Mouse (Mus musculus) lung, embryonic 15.5 days (tissue): ENCODE measurements around the gene Ric1. TPM values are rescaled to one million over a fixed set of nuclear protein-coding genes. Genes with fewer than 3 reads are reported as not detected.
"Not testable (repeated sequence)": the region's sequence is repeated elsewhere in the genome, so short reads cannot be mapped to it uniquely, and the experiment has no call there.

Source experiments
- ATAC-seq: fragments of 200-750 bp; cut with Nextera tagmentation; 2 replicates; pipeline ENCODE4 v1.8.0; 2017; ENCODE audit warnings: moderate number of reproducible peaks, borderline replicate concordance; ENCODE audit not compliant: low FRiP score, low TSS enrichment; ENCODE audit errors: extremely low read depth
- H3K27ac ChIP-seq: fragments of 300-500 bp; sonication (generic); 2 replicates; pipeline ENCODE4 v1.5.1; 2015; ENCODE audit warnings: moderate library complexity, mild to moderate bottlenecking, inconsistent platforms
- H3K27me3 ChIP-seq: fragments of 300-500 bp; sonication (generic); 2 replicates; pipeline ENCODE4 v1.6.1; 2015; ENCODE audit warnings: inconsistent platforms
- H3K36me3 ChIP-seq: fragments of 300-500 bp; sonication (generic); 2 replicates; pipeline ENCODE4 v1.6.1; 2015; ENCODE audit warnings: inconsistent platforms
- H3K4me1 ChIP-seq: fragments of 300-500 bp; sonication (generic); 2 replicates; pipeline ENCODE4 v1.6.1; 2015; ENCODE audit warnings: inconsistent platforms
- H3K4me2 ChIP-seq: fragments of 300-500 bp; sonication (generic); 2 replicates; pipeline ENCODE4 v1.6.1; 2015; ENCODE audit warnings: inconsistent platforms, mild to moderate bottlenecking, moderate library complexity
- H3K4me3 ChIP-seq: fragments of 300-500 bp; sonication (generic); 2 replicates; pipeline ENCODE4 v1.5.1; 2015; ENCODE audit warnings: mild to moderate bottlenecking, inconsistent platforms
- H3K9ac ChIP-seq: fragments of 300-500 bp; sonication (generic); 2 replicates; pipeline ENCODE4 v1.6.1; 2015; ENCODE audit warnings: inconsistent platforms
- H3K9me3 ChIP-seq: fragments of 300-500 bp; sonication (generic); 2 replicates; pipeline ENCODE4 v1.6.1; 2016; ENCODE audit warnings: inconsistent platforms
- WGBS: fragments of 180-500 bp; shearing (Covaris S2); methylation state at CpG from one replicate; pipeline ENCODE4 v1.1.7; 2015; 5-methylcytosine and 5-hydroxymethylcytosine counted together
- polyA plus RNA-seq: library from polyadenylated mRNA; unstranded; fragments of >200 nt; fragmentation: Nextera tagmentation; extraction: Ambion mirVana; gene quantifications from 2 replicates; pipeline ENCODE4 v1.2.1, GENCODE M21; 2015

Gene Ric1
- polyA plus RNA-seq, 1 experiment from 2014 or later = 12.5 TPM

DNA sequence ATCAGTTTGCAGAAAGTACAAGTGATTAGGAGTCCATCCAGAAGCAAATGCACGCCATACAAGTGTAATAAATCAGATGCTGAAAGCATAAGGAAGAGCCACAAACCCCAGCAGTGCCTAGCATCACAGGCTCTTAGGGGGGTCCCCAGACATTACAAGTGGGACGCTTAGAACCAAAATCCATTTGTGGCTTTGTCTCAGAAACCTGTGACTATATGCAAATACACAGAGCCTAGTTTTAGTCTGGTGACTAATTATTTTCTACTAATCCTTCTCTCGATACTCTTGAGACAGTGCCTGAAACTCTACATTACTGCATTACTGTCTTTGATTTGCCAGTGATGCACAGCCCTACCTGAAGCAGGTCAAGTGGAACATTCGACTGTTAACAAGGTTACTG lies 3.2 kb upstream of the Ric1 start:
- 76% methylated on average over 4 of the region's 4 CpGs for WGBS
- no peaks in the 10 kb centered on the region for H3K36me3 ChIP-seq
- H3K27ac ChIP-seq = no peak overlapping the region

DNA sequence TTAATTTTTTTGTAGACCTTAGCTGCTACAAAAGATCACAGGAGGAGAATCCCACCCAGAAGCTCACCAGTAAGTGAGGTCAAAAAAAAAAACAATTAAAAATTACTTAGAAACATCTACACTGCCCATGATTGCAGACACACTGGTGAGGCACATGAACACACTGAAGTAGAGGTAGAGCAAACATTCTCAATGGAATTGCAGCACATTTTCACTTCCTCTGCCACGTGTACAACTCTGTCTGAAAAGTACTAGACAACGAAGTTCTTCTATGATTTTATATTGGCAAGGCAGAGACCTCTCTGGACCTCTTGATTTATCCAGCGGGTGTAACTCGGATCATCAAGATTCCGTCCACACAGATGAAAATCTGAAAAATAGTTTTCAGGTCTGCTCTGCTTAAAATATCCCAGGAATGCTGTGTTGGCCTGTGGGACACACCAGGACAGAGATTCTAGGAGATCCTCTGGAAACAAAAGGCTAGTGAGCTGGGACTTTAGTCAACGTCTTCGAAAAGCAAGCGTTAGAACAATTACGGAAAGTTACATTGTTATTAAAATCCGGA lies 1.0 kb upstream of the Ric1 start:
- H3K36me3 ChIP-seq = no peaks in the 10 kb centered on the region
- H3K4me1 ChIP-seq = peaks cover 15% of the 10 kb centered on the region
- peak overlapping the region; percentile 95 for H3K9ac ChIP-seq
- no peaks in the 10 kb centered on the region for H3K9me3 ChIP-seq
- no peaks in the 10 kb centered on the region for H3K27me3 ChIP-seq
- ATAC-seq = no peak
- peak overlapping the region; percentile 95 for H3K4me3 ChIP-seq
- WGBS = 22% methylated on average over 10 of the region's 10 CpGs
- peak overlapping the region; percentile 97 for H3K27ac ChIP-seq
- peak overlapping the region; percentile 59 for H3K4me2 ChIP-seq

More for the DNA sequence above, 3.2 kb upstream of the Ric1 start:
- no peaks in the 10 kb centered on the region for H3K27me3 ChIP-seq
- no peak overlapping the region for H3K9ac ChIP-seq
- H3K4me3 ChIP-seq = no peak overlapping the region
- peaks cover 9% of the 10 kb centered on the region for H3K4me1 ChIP-seq
- no peak overlapping the region for H3K4me2 ChIP-seq
- H3K9me3 ChIP-seq = no peaks in the 10 kb centered on the region
- no peak for ATAC-seq

DNA sequence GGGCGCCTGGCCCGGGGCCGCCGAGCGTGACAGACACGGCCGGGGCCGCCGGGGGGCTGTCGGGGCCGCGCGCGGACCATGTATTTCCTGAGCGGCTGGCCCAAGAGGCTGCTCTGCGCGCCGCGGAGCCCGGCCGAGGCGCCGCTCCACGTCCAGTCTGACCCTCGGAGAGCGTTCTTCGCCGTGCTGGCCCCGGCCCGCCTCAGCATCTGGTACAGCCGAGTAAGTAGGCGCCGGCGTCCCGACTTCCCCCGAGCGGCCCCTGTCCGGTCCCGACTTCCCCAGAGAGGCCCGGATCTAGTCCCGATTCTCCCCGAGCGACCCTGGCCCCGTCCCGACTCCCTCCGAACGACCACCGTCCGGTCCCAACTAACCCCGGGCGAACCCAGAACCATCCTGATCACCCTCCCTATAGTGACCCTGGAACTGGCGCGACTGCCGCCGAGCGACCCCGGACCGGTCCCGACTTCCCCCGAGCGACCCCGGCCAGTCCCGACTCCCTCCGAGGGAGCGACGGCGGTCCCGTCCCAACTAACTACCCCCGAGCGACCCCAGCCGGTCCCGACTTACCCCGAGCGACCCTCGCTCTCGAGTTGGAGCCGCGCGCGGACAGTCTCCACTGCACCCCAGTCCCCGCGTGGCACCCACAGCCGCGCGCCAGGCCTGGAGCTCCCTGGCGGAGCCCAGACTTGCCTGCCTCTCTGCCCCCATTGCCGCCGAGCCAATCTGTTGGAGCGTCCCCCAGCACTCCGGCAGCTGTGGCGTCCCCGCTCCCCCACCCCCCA lies 555 bp downstream of the Ric1 start:
- H3K4me1 ChIP-seq = peaks cover 15% of the 10 kb centered on the region
- no peaks in the 10 kb centered on the region for H3K27me3 ChIP-seq
- peak overlapping the region; percentile 95 for H3K4me3 ChIP-seq
- H3K27ac ChIP-seq = peak overlapping the region; percentile 97
- H3K4me2 ChIP-seq = peak overlapping the region; percentile 59
- WGBS = 1% methylated on average over 78 of the region's 92 CpGs
- H3K36me3 ChIP-seq = no peaks in the 10 kb centered on the region
- peak; percentile 76 for ATAC-seq
- no peaks in the 10 kb centered on the region for H3K9me3 ChIP-seq
- peak overlapping the region; percentile 95 for H3K9ac ChIP-seq

DNA sequence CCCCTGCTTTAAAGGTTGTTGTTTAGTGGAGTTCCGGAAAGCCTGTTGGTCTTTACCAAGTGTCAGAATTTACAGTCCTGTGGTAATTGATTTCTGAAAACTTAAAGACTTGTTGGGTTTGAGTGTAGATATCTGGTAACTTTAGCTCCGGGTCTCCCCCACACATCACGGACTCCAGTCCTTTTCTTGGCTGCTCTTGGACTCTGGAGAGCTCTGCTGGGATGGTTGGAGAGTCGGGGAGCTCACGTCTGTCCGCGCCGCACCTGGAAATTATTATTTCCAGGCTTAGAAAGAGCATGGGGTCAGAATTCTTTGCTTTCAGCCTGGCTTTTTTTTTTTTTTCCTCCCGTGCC lies 1.1 kb downstream of the Ric1 start:
- H3K27me3 ChIP-seq = no peaks in the 10 kb centered on the region
- H3K9me3 ChIP-seq = no peaks in the 10 kb centered on the region
- no peak for ATAC-seq
- H3K9ac ChIP-seq = peak overlapping the region; percentile 95
- peak overlapping the region; percentile 59 for H3K4me2 ChIP-seq
- H3K27ac ChIP-seq = peak overlapping the region; percentile 97
- peak overlapping the region; percentile 95 for H3K4me3 ChIP-seq
- H3K36me3 ChIP-seq = no peaks in the 10 kb centered on the region
- 2% methylated on average over 9 of the region's 9 CpGs for WGBS
- H3K4me1 ChIP-seq = peaks cover 15% of the 10 kb centered on the region

DNA sequence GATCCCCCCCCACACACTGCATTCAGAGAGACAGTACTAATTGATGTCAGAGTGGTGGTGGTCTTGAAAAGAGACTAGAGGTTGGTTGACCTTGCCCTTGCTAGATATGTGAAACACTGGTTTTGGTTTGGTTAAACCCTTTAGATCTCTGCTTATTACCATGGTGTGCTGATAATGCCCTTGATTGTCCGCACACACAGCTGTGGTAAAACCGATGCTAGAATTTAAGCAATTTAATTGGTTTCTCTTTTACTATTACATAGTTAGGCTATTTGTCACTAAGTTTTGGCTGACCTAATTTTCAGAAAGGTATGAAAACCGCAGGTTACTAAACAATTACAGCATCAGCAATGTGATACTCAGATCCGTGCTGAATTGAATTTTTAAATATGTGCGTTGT lies 1.6 kb downstream of the Ric1 start:
- no peak for ATAC-seq
- H3K9me3 ChIP-seq = no peaks in the 10 kb centered on the region
- H3K36me3 ChIP-seq = no peaks in the 10 kb centered on the region
- H3K27ac ChIP-seq = no peak overlapping the region
- peak overlapping the region; percentile 95 for H3K4me3 ChIP-seq
- H3K4me1 ChIP-seq = peaks cover 15% of the 10 kb centered on the region
- H3K4me2 ChIP-seq = peak overlapping the region; percentile 59
- no peaks in the 10 kb centered on the region for H3K27me3 ChIP-seq
- peak overlapping the region; percentile 95 for H3K9ac ChIP-seq
- 44% methylated on average over 5 of the region's 5 CpGs for whole genome bisulfite sequencing

DNA sequence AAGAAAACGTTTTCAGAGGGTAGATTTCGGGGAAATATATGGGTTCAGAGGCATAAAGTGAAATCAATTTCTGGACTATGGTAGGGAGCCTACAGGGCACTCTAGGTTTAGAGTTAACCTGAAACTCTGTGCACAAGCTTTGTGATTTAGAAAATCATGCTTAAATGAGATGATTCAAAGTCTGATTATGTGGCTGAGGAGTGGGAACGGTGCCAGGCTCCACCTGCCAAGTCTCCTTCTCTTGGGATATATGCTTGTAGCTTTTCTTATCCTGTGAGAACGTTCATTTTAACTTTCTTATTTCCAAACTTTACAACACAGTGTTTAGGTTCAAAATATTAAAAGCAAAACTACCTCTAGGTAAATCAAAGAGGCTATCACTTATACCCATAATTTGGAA lies 2.5 kb downstream of the Ric1 start:
- Histone ChIP-seq H3K4me3 (no peak overlapping the region), H3K27me3 (no peaks in the 10 kb centered on the region), H3K9me3 (no peaks in the 10 kb centered on the region), H3K36me3 (no peaks in the 10 kb centered on the region), H3K9ac (no peak overlapping the region), H3K4me1 (peaks cover 15% of the 10 kb centered on the region), H3K4me2 (no peak overlapping the region), H3K27ac (no peak overlapping the region)
- no peak for ATAC-seq
- 69% methylated on average over 4 of the region's 4 CpGs for WGBS

DNA sequence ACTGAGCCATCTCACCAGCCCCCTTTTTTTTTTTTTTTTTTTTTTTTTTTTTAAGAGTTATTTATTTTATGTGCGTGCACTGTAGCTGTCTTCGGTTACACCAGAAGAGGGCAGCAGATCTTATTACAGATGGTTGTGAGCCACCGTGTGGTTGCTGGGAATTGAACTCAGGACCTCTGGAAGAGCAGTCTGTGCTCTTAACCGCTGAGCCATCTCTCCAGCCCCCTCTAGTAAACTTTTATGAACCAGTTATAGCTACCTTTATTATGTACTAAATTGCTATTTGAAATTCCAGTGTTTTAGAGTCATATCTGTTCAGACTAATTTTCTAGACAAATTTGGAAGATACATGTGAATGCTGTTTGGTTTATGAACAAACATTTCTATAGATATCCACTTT lies 3.5 kb downstream of the Ric1 start:
- not testable (repeated sequence) for ATAC-seq
- peaks cover 15% of the 10 kb centered on the region for H3K4me1 ChIP-seq
- WGBS = 87% methylated on average over 4 of the region's 4 CpGs

DNA sequence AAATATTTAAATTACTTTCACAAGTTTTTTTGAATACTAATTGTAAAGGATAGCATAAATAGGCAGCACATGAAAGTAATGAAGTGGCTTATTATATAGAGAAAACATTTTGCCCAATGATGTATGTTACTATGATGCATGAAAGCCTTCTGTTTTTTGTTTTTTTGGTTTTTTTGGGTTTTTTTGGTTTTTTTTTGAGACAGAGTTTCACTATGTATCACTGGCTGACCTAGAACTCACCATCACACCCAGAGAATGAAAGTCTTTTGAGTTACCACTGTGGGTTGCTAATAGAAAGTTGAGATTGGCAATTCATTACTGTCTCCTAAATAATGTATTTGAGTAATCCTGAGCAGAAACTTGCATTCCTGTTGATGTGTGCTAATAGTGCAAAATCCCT lies 4.8 kb downstream of the Ric1 start:
- H3K27me3 ChIP-seq = no peaks in the 10 kb centered on the region
- no peak overlapping the region for H3K4me3 ChIP-seq
- no peak for ATAC-seq
- no peaks in the 10 kb centered on the region for H3K36me3 ChIP-seq
- no peak overlapping the region for H3K9ac ChIP-seq
- H3K9me3 ChIP-seq = no peaks in the 10 kb centered on the region
- peaks cover 11% of the 10 kb centered on the region for H3K4me1 ChIP-seq
- H3K27ac ChIP-seq = no peak overlapping the region
- H3K4me2 ChIP-seq = no peak overlapping the region

More for the DNA sequence above, 3.5 kb downstream of the Ric1 start:
- not testable (repeated sequence) for H3K4me3 ChIP-seq, H3K27me3 ChIP-seq, H3K9ac ChIP-seq, H3K9me3 ChIP-seq, H3K36me3 ChIP-seq, H3K4me2 ChIP-seq, H3K27ac ChIP-seq

DNA sequence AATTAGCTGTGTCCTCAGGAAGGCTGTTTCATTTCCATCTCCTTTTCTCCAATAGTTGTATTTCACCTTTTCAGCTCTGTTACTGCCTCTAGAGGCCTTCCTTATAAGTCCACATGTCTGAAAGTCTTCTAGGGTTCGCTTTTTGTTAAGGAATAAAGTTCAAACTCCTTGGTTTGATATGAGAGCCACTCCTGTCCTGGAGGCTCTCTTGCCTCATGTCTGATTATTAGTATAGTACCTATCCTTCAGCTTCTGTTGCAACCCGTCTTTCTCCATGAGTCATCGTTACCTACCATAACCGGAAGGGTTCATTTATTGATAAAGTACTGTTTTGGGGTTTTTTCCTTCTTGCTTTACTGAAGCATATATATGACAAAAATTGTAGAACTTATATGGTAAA lies 5.2 kb downstream of the Ric1 start:
- Histone ChIP-seq H3K9ac (no peak overlapping the region), H3K4me2 (no peak overlapping the region), H3K36me3 (no peaks in the 10 kb centered on the region), H3K4me3 (no peak overlapping the region), H3K9me3 (no peaks in the 10 kb centered on the region), H3K27ac (no peak overlapping the region), H3K4me1 (peaks cover 11% of the 10 kb centered on the region), H3K27me3 (no peaks in the 10 kb centered on the region)
- 92% methylated on average over 4 of the region's 4 CpGs for WGBS
- no peak for ATAC-seq

DNA sequence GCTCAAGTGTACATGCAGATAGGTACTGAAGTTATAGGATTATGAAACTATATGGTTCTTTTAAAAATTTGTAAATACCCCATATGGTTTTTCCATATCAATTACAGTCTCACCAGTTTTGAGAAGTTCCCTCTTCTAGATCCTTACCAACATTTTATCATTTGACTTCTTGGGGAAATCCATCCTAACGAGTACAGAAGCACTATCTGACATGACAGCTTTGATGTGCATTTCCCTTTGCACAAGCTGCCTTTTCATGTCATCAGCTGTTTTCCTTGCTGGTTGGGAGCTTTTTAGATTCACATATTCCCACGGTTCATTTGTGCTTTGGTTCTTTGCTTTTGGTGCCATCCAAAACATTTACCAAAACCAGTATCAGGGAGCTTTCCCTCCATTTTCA lies 6.5 kb downstream of the Ric1 start:
- H3K4me1 ChIP-seq = peaks cover 10% of the 10 kb centered on the region
- H3K4me2 ChIP-seq = no peak overlapping the region
- no peak for ATAC-seq
- WGBS = 84% methylated on average over 2 of the region's 2 CpGs
- no peak overlapping the region for H3K27ac ChIP-seq
- H3K9me3 ChIP-seq = no peaks in the 10 kb centered on the region
- H3K4me3 ChIP-seq = no peak overlapping the region
- H3K36me3 ChIP-seq = no peaks in the 10 kb centered on the region
- H3K27me3 ChIP-seq = no peaks in the 10 kb centered on the region
- H3K9ac ChIP-seq = no peak overlapping the region

DNA sequence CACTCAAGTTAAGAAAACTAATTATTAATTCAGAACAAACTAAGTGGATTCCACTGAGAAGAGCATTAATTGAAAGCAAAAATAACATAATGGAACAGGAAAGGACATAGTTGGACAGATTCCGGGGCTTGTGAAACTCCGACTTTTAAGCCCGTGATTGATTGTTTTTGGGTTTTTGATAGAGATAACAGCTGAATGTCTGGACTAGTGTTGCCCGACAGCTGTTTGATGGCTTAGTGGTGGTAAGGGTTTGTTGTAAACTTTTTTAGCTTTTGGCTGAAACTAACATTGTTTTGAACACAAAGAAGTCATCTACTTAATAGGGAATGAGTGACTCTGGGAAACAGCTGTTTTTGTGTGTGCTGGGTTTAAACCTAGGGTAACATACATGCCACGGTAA lies 11.9 kb downstream of the Ric1 start:
- ATAC-seq = no peak
- H3K36me3 ChIP-seq = peaks cover 11% of the 10 kb centered on the region
- H3K4me2 ChIP-seq = no peak overlapping the region
- no peaks in the 10 kb centered on the region for H3K9me3 ChIP-seq
- H3K4me3 ChIP-seq = no peak overlapping the region
- no peaks in the 10 kb centered on the region for H3K4me1 ChIP-seq
- H3K9ac ChIP-seq = no peak overlapping the region
- WGBS = 57% methylated on average over 5 of the region's 5 CpGs
- H3K27ac ChIP-seq = no peak overlapping the region
- no peaks in the 10 kb centered on the region for H3K27me3 ChIP-seq

DNA sequence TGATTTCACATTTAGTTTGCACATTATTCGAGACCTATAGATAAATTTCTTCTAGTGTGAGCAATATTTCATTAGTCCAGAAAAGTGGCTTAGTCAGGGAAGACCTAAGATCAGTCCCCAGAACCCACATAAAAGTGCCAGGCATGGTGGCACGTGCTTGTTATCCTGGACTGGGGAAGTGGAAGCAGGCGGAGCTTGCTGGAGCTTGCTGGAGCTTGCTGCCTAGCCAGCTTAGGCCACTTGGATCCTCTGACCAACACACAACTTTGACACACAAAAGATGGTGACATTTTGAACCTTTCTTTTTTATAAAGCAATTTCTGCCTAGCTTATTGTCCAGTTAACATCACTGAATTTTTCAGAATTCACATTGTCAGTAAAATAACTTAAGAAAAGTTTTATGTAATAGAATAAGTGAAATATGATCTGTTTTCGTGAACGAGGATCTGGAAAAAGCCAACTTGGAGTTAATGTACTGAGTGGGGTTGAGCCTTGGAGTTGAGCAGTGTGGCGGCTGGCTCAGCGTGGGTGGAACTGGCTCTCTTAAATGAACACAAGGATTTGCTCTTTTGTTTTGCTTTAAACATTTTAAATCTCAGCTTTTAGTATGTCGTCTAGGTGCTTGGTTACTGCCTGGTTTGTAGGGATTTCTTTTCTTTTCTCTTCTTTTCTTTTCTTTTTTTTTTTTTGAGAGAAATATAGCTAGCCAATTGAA lies 20.3 kb downstream of the Ric1 start:
- 59% methylated on average over 8 of the region's 8 CpGs for WGBS
- no peak for ATAC-seq
- no peaks in the 10 kb centered on the region for H3K27me3 ChIP-seq
- no peak overlapping the region for H3K27ac ChIP-seq
- H3K4me1 ChIP-seq = 0 out of 2 replicates have a peak, but pooled peaks cover 2% of the 10 kb centered on the region
- no peak overlapping the region for H3K4me3 ChIP-seq
- H3K4me2 ChIP-seq = no peak overlapping the region
- no peaks in the 10 kb centered on the region for H3K9me3 ChIP-seq
- no peak overlapping the region for H3K9ac ChIP-seq
- no peaks in the 10 kb centered on the region for H3K36me3 ChIP-seq
